Mouse (Mus musculus) embryonic fibroblast, embryonic 13.5 days (primary cell): ENCODE measurements at regions not wholly inside any gene's neighbourhood (a gene's known extent, or its start where the extent isn't known, plus 50 kb on each side); places are given as distances from the start of the nearest gene placed in this dataset.

Experiments
- CTCF ChIP-seq: IDR thresholded peaks from 2 replicates; pipeline ENCODE4 v1.5.1; 2011; ENCODE audit warnings: mild to moderate bottlenecking, control low read depth, low read length, moderate library complexity, borderline replicate concordance; ENCODE audit not compliant: insufficient read depth
- POLR2A ChIP-seq: IDR thresholded peaks from 2 replicates; pipeline ENCODE4 v1.6.1; 2011; ENCODE audit warnings: low read depth, mild to moderate bottlenecking, control low read depth, low read length, moderate library complexity

DNA sequence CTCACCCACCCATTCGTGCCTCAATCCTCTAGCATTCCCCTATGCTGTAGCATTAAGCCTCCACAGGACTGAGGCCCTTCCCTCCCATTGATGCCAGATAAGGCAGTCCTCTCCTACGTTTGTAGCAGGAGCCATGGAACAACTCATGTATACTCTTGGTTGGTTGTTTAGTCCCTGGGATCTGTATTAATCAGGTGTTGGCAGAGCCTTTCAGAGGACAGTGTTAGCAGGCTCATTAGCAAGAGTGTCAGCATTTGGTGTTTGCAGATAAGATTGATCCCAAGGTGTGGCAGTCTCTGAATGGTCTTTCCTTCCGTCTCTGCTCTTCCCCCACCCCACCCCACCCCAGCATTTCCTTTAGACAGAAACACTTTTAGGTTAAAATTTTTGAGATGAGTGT is 258.9 kb upstream of the Zfp960 start:
- no peak for TF ChIP-seq CTCF
- no peak for TF ChIP-seq POLR2A
